Mouse (Mus musculus) ZHBTc4 (cell line): ENCODE measurements around the gene Crybg3.

Experiments used
- DNase-seq: peaks from one replicate; pipeline ENCODE4 v3.0.0-alpha.2; 2011; ENCODE audit warnings: low read depth, low spot score

Gene Crybg3

DNA sequence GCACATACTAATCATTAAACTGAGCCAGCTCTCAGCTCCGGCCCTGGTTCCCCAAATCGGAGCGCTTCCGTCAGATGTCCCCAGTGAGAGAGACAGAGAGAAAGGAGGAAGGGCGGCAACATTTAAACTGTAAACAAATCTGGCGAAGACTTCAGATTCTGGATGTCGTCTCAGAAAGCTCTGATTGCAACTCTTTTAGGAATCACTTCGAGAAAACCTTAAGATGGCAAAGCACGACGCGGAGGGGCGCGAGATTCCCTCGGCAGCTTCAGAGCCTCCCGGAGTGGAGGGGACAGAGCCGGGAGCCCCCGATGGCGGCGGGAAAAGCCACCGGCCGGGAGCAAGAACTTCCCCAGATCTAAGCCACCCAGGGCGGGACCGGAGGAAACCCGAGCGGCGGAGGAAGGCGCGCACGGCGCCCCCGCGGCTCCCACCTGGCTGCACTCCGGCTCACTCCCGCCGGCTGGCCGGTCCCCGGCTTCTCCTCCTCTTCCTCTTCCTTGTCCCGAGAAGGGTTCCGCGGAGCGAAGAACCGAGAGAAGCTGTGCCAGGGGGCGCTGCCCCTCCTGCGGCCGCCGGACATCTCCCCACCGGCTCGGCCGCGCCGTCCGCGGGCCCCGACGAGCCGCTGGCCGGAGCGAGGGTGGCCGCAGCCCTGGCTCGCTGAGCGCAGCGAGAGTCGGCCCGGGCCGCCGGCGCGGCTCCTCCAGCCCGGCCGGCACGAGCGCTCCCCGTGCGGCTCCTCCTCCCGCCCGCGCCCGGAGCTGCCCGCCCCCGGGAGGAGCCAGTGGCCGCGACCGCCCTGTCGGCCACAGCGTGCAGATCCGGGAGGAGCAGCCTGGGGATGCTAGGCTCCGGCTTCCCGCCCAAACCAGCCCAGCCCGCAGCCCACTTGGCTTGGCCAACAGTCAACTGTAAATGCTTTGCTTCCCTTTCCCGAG is at the start of gene Crybg3:
Crybg3 (minus strand) TSS at position 669 of the 941 bp plus-strand sequence.
- DNase-seq, result peak; percentile 87

DNA sequence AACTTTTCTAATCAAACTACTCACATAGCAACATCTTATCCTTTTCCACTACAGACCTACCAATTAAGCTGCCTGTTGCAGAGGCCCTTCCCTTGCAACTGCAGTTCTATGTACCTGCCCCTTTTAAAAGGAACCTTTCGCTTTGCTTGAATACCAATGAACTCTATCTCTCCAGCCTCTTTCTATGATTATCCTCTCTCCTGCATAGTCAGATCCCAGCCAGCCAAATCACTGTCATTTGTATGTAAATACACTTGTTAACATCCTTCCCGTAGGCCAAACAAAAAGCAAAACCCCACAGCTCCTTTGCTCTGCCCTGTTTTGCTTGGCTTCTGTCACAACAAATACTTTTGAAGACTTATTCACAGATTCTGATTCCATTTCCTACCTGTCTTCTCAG is 43.0 kb upstream of the Crybg3 start:
- DNase-seq, result peak; percentile 77

DNA sequence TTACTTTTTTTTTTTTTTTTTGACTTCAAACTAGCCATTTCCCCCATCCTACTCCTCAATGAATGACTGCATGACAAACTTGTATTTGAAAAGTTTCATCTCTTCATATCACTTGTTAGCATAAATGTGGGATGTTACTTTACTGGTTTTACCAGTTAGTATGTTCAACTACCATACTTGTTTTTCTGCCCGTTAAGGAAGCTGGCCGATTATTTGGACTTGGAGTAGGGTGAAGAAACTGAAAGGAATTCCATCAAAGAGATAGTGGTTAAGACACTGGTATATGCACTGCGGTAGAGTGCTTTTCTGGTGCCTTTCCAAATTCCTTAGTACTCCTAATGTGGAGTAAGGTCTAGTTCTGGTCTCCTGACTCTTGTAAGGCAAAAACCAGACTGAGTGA is 39.2 kb upstream of the Crybg3 start:
- no peak for DNase-seq

DNA sequence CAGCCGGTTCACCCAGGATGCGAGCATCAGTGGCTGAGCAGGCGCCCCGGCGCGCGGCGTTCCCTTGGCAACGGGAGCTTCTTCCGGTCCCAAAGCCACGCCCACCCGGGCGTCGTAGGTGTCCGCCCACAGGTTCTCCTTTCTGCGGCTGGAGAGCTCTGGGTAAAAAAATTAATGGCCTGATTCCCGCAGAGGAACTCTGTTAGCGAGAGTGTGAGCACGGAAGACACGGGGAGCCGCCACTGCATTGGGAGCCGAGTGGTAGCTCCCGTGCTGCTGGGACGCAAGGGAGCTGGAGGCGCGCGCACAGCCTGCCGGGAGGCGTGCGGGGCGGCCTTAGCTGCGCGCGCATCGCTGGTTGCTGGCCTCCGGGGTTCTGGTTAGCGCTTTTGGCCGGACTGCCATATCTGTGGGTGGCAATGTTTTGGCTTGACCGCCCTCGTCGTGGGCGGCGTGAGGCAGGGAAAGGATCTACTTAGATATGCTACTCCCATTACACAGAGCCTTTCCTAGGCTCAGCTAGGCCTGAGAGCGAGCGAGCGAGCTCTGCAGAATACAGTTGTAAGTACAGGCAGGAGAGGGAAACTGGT is 38.4 kb upstream of the Crybg3 start, which contains the start of gene Arl6:
Arl6 (minus strand) TSS at position 290 of the 590 bp plus-strand sequence.
- DNase-seq, result peak; percentile 97

DNA sequence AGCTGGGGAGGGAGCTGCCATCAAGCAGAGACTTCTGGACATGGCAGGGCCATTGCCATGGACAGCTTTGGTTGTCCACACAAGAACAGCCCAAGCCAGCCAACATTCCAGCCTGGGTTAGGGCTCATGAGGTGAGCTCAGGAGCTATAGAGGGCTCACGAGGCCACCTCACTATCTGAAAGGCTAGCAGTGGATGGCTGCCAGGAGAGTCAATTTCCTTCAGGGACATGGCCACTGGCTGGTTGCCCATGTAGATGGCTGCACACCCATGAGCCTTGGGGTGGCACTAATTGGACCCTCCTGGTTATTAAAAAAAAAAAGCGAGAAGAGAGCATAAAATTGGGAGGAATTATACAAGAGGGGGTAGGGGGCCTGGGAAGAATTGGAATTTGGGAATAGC is 33.8 kb upstream of the Crybg3 start:
- DNase-seq, result no peak

DNA sequence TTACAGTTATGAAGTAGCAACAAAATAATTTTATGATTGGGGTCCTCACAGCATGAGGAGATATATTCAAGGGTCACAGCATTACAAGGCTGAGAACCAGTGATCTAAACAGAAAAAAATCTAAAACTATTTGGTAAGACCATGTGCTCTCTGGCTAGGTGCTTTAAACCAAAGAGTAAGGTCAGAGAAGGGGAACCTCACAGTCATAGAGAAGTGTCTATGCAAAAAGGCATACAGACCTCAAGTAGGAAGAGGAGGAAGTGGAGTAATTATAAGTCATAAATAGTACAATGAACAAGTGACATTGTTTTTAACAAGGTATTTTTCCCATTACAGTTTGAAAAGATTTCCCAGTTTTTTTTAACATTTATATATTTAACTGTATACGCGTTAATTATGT is 20.8 kb upstream of the Crybg3 start:
- no peak for DNase-seq

DNA sequence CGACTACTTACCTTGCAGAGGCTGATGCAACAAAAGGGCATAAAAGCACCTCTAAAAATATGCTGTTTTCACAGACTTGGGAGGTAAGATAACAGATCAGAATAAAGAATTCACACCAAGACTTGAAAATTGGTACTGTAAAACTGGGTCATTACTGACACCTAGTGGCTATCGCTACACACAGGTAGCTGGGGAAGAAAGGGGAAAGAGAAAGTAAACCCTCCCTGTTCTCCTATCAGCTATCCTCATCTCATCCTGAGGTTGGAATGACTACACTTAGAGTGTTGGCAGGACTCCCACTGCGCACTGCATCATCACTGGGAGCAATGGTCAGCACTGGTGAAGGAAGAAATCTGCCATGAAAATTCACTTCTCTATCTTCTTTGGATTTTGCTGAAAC is 16.4 kb upstream of the Crybg3 start:
- peak; percentile 62 for DNase-seq

DNA sequence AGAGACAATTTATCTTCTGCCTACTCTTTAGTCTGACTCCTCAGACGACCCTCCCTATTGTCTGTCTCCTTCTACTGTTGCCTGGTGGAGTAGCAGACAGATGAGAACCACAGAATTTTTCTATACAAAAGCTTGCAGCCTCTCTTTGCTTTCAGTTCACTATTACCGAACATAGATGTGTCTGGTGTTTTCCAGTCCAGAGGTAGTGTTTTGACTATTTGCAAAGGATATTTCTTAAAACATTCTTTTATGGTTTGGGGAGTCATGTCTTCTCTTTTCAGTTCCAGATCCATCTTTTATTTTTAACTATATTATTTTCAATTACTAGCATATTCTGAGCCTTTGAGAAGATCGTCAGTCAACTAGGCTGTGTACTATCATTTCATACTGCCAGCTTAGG is 14.9 kb upstream of the Crybg3 start:
- DNase-seq, result no peak

DNA sequence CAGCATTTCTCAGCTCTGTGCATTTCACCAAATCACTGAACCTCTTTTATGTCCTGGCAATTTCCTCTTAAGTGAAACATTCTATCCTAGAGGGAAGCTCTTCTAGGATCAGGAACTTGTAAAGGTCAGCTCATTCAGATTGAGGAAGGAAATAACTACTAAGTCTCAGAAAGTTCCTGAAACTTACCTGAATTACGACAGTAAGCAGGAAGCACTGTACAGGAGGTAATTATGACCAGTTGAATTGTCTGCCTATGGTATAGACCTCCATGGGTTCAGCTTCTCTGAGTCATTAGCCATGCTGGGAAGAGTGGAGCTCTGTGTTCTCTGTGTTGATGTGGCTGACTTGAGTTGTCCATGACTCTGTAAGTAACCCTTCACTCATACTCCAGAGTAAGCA is 10.0 kb upstream of the Crybg3 start:
- no peak for DNase-seq

DNA sequence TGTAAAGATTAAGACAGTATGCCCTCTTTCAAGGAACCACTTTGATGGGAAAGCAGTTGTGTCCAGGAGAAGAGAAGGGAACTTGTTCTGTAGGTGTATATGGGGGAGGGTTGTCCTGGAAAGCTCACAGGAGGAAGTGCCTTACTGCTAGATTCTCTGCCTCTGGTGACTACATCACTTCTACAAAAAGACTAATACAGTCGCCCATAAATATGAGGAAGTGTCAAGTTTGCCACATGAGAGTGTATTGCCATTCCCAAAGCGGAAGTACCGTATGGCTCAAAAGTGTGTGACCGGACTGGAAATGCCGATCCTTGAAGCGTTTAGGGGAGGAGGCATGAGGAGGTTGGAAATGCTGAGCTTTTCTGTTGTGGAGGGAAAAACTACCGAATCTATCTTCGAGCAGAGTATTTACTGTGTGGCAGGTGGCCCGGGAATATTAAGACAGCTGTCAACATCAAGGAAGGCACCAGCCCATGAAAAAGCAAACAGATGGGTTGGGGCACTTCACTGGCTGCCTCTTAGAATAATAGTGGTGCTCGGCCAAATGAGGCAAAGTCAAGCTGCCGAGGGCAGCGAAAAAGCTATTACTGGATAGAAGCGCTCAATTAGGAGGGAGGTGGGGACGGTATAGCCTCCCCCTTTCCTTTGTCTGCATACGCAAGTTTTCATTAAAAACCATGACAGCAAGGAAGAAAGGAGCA is 3.5 kb upstream of the Crybg3 start:
- DNase-seq, result no peak

DNA sequence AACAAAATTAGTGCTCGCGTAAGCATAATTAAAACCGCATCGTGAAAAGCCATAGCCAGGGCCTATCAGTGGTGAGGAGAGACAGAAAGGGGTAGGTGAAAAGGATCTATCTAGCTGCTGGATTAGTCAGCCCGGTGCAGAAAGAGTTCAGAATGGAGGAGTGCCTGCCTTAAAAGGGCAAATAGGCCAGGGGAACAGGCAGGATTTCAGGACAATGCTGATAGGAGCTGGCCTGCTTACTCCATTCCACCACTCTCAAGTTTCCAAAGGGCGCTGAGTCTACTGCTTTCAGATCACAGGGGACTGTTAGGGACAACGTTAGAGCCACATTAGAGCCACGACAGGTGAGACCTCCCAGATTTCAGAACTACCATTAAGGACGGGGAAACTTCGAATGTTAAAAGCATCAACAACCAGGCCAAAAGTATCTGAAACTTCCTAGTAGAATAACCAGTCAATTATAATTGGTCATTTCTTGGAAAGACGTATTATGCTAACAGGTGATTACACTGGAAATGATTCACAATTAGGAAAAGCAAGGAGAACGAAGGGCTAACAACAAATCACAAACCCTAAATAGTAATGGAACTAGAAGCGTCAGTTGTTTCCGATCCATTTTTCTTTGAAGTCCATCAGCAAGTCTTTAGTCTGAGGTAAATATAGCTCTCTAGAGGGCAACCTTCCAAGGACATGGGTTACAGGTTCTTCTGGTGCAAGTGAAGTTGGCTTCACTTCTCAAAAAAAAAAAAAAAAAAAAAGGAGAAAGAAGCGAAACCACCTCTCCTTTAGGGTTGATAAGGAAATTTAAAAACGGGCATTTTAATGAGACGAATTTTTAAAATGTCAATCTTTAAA is 1.1 kb downstream of the Crybg3 start:
- no peak for DNase-seq

DNA sequence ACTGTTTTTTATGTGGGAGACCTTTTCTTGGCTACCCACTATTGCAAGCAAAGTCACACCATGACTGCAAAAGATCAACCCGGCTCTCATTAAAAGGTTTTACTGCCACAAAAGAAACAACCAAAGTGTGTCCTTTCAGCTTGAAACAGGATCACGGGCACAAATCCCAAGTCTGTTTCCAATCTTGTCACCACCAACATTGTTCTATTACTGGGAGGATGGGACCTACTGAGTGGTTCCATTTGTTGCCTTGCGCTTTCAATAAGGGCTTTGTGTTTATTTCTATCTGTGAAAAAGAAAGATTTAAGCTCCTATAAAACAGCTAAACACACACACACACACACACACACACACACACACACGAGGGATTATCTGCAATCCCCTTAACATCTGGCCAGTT is 1.8 kb downstream of the Crybg3 start:
- no peak for DNase-seq

DNA sequence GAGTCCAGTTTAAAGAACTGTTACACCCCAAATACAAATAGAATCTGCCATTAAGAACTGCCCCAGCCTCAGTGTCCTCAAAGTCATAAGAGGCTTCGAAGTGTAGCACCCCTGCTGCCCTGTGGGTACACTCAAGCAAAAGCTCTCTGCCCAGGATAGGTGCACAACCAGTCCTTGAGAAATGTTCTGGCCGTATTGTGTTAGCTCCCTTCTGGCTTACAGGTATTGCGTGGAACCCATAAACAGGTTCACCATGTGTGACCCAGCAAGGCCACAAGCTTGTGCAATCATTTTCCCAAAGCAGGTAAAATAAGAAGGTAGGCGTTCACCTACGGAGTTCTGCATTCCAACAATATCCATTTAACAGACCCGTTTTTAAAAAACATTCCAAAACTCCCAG is 3.5 kb downstream of the Crybg3 start:
- no peak for DNase-seq

DNA sequence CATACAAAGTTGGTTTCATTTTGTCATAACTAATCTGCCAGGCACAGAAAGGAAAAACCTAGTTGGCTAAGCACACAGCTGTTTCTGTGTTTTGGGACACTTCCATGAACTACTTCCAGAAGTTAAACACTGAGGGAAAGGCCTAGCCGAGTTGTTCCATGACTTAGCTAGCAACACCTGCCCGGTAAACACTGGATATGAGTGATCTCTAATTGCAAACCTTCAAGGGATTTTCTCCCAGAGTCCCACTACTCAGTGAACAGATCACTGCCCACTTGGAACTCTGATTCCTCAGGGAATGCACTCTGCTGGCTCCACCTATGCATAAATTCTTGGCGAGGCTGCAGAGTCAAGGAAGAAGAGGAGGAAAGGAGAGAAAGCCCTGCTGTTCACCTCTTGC is 6.1 kb downstream of the Crybg3 start:
- no peak for DNase-seq

DNA sequence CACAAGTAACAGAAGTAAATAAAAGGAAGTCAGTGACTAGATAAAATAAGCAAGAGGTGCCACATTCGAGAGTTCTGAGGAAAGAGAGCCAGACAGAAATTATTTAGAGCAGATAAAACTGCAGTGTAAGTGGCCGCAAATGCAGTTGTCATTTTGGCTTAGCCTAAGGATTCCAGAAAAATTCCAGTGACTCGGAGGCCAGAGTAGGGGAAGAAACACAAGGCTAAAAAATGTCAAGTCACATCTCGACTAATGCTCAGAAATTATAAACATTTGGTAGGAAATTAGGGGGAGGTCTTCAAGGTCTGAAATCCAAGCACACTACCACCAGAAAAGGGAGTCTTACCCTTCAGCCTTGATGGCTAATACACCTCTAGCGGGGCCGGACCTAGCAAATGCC is 10.0 kb downstream of the Crybg3 start:
- no peak for DNase-seq

DNA sequence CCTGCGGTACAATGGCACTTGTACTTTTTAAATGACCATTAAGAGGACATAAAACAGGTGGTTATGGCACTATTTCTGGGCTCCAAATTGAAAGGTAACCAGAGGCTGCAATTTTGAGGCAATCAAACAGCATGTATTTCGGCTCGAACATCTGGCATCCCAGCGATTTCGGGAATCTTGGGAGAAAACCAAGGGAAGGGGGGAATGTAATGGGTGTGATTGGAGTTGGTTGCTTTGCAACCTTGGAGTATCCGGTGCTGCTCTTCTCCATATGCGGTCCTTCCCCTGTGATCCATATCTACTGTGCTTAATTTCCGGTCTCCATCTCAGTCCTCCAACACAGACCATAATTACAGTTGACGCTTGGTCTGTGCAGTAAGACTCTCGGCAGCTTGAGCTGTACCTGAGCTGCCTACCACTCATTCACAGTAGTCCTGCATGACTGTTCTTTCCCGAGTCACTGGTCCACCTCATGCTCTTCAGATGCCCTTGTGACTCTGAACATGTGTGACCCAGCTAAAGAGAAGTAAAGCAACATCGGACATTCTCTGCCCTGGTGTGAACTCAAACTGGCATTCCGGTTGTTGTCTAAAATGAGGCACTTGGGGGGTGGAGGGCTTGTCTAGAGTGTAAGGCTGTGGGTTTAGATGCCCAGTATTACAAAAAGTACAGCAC is 12.3 kb downstream of the Crybg3 start:
- no peak for DNase-seq

DNA sequence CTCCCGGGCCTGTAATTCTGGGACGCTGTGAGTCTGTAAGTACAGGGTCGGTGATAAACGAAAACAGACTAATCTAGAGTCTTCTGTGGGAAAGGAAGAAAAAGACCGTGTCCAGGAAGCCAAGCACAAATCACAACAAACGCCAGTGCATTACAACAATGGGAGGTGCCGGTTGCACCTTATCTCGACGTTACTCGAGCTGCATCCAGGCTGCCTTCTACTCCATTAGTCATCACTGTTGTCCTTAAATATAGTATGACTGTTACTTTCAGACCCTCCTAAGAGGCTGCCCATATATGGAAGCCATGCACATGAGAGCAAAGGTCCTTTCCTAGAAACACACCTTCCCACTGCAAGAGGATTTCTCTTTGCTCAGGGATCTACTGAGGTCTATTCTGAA is 13.0 kb downstream of the Crybg3 start:
- no peak for DNase-seq

DNA sequence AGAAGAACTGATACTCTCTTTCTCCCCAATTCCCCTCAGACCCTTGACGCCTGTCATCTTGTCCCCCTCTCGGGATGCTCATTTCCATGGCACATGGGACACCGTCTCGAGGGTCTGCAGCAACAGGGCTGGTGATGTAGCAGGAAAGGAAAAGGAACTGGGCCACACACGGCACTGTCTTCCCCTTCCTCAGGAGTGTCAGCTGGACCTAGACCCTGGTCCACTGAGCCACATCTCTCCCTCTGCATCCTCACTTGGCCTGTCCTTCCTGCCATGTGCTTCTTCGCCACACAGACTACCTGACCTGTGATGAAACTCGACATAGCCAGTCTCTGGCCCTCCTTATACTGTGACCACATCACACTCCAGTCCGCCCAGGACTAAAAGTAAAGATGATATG is 13.9 kb downstream of the Crybg3 start:
- no peak for DNase-seq

DNA sequence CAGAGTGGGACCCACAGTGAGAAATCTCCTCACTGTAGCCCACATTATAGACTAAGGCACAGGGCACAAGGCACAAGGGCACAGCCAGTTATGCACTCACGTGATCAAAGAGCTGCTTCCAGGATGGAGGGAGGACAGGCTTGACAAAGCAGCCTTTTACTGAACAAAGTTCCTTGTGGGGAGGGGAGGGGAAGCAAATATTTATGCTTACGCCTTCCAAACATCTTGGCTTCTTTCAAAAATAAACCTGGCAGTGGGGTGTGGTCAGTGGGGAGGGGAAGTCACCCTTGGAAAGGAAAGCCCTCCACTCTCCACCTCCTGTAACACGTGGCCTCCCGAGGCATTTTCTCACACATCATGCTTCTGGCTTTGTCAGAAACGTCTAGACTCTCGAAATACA is 14.5 kb downstream of the Crybg3 start:
- DNase-seq, result no peak

DNA sequence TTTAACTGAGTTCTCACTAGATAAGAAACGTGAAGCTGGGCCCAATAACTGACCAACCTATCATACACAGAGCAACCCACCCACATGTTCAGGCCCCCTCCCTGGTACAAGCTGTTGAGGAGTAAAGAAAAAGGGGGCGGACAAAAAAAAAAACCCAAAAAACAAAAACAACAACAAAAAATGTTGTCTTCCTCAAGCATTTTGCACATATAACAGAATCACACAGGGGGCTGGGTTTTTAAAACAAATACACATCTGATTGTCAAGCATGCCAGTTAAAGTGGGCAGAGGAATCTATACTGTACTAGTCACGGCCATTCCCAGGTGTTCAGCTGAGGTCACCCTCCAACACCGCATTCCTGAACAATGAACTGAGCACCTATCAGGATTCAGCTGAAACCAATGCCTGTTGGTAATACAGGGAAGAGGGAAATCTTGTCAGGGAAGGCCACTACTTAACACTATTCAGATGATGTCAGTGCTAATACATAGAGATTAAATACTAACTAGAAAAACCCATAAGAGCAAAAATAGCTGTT is 15.0 kb downstream of the Crybg3 start:
- DNase-seq, result no peak

DNA sequence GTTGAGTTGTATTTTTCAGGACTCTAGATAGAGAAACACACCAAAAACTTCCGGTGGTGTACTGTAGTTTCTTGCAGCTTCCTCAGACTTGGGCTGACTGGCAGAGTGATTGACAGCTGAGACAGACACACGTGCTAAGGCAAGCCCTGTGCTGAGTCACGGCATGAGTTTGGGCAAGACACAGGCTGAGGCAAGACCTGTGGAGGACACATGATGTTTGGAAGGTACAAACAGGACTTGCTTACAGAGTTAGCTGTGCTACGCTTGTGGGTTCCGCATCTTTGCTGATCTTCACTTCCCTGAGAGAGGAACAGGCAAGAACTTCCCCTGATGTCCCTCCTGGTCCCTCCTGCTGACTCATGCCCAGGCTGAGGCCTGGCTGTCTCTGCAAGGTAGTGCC is 17.3 kb downstream of the Crybg3 start:
- no peak for DNase-seq
